Mouse (Mus musculus): ENCODE data around the gene Krt2.

The Krt2 gene

DNA sequence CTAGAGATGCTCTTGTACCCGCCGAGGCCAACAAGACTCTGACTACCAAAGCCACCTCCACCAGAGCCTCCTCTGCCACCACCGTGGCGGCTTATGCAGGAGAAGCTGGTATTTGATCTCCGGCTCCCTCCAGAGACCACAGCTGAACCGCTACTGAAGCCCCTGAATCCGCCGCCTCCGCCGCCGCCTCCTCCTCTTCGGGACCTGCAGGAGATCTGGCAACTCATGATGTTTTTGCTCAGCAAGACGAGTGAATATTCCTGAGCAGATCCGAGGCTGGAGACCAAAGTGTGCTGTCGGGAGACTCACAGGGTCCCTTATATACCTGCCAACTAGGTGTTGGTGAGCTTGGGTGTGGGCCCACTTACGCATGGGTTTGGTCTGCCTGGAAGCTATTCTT lies at the start of gene Krt2:
TSS of gene Krt2 (minus strand) at position 295 of the 400 bp plus-strand sequence.
- DNase-seq (ENCODE audit: low spot score in 2 of 2), result no peak

DNA sequence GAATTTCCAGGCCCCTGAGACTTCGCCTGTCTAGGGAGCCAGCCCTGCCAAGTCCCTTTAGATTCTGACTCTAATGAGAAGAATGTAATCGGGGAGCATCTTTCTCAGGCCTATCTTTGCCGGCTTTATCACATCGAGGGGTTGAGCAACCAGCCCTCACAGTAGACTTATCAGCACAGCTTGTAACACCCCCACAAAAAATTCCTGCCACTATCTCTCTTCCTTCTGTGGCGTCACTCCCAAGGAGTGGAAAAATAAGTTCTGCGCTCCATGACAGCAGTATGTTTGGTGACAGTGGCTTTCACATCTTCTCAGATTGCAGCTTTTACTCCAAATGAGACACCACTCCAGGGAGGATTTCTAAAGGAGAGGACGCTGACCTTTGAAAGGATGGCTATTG lies 48.8 kb upstream of the Krt2 start:
- no peak for DNase-seq (ENCODE audit: low spot score in 2 of 2)

DNA sequence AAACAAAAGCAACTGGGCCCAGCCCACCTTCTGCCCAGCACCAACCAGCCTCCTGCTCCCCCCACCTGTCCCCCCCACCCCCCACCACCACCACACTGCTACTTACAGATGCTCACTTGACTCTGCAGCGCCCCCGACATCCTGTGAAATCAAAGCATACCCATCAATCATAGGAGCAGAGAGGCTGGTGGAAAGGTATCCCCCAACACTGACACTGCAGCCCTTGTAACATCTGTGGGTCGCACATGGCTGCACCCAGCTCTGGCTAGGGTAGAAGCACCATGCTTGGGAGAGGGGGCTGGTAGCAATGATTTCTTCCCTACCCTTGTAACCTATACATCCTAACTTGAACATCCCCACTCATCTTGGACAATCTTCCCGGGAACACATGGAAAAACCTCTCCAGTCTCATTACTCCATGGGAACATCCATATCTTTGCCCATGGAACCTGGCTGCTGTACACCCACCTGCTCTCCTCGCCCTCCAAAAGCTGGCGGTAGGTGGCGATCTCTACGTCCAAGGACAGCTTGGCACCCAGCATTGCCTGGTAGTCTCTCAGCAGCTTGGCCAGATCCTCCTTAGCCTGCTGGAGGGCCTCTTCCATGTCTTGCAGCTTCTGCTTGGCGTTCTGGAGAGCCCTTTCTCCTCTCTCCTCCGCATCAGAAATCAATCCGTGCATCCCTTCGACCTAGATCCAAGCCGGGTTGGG lies 42.6 kb upstream of the Krt2 start:
- no peak for DNase-seq (ENCODE audit: low spot score in 2 of 2)

DNA sequence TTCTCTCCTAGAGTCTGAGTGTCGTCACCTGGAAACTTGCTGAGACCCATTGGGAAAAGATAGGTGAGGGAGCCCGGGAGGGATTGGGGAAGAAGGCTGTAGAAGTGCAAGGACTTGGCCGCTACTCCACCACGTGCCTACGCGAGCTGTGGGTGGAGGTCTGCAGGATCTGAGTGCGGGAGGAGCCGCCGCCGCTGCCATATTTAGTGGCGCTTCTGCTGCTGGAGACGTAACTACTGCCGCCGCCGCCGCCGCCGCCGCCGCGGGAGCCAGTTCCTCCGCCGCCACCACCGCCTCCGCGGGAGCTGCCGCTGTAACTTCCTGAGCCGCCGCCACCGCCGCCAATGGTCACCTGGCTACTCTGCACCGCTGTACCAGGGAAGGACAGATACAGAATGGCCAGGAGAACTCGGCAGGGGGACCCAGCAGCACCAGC lies 41.8 kb upstream of the Krt2 start:
- peak in 1 of 2 experiments; percentile 31 for DNase-seq (ENCODE audit: low spot score in 2 of 2)

DNA sequence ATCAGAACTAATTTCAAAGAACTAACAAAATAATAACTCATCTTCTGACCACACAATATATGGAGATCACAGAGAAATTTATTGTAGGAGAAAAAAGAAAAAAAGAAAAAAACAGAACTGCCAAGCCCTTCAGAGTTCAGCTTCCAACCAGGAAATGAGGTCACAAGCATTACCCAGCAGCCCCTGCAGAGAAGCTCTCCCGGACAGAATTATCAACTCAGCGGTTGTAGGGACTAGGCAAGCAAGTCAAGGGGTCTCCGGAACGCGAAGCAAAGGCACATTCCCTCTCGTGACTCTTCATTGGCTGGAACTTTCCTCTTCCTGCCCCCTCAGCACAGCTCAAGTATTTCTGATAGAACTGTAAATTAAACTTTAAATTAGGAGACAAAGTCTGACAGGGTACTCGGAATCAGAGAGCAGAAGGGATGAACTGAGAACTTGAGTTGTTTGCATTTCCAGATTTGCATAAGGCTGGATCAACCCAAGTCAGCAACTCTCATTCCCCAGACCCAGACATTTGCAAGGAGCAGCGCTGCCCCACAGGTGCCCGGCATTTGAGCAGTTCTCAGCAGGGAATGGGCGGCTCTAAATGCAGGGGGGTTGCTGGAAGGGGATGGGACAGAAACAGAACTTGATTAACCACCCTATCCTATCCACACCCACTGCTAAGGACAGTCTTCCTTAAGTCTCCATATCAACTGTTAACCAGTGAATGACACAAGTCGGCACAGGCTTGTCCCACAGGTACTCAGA lies 40.9 kb upstream of the Krt2 start:
- no peak for DNase-seq (ENCODE audit: low spot score in 2 of 2)

DNA sequence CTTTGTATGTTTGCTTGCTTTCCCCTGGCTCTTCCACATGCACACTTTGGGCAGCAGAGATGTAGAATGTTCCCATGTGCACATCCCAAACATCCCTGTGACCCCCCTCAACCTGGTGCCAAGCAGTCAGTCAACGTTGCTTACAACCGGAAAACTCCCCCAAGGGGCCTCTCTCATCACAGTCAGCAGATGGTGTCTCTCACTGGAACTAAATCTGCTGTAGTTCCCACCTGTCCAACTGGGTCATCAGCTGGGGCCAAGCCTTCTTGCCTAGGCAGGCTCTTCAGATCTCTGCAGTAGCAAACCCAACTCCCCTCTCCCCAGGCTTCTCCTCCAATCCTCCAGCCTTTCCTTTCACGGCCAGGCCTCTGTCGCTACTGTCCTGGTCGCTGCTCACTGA lies 38.7 kb upstream of the Krt2 start:
- DNase-seq (ENCODE audit: low spot score in 2 of 2), result no peak

DNA sequence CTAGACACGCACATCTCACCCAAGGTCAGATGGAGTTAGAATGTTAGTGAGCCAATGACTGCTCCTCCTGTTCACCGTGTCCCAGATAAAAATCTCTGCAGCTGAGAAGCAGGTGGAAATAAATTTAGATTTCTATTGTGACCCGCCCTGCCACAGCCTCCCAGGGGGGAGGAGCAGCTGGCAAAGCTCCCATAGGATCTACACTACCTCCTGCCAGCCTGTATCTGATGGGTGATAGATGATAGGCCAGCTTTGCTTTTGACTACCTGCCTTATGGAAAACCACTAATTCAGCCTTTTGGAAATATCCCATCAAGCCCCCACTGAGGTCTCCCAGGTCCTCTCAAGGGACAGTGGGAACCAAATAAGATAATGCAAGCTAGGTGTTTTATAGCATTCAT lies 37.8 kb upstream of the Krt2 start:
- no peak for DNase-seq (ENCODE audit: low spot score in 2 of 2)

DNA sequence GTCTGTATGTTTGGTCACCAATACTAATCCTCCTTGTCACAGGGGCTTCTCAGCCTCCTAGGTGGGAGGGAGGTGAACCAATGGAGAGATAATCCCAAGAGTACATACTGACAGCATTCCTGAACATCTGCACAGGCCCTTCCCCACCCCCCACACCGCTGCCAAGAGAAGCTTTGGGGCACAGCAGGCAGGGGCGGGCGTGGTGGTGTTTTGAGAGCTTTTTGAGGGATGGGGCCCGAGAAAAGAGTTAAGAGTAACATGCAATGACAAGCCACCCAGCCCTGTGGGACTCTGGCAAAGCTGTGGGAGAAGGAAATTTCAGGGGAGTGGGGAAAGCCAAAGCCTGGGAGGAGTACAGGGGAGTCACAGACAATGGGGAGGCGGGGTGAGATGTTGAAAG lies 36.3 kb upstream of the Krt2 start:
- DNase-seq (ENCODE audit: low spot score in 2 of 2), result no peak

DNA sequence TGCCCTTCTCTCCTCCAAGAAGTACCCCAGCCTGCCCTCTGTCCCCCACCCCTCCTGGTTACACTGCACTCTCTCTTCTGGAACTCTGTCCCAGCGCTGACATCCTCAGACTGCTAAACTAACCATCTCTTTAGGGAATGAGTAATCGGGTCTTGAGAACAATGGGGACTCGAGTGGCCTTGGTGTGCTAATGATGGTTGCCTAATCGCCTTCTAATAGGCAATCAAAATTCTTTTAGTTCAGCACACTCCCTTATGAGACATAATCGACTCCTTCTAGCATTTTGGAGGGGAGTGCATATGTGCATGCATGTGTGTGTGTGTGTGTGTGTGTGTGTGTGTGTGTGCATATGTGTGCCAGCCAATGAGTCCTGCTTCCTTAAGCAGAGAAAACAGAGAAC lies 34.6 kb upstream of the Krt2 start:
- no peak for DNase-seq (ENCODE audit: low spot score in 2 of 2)

DNA sequence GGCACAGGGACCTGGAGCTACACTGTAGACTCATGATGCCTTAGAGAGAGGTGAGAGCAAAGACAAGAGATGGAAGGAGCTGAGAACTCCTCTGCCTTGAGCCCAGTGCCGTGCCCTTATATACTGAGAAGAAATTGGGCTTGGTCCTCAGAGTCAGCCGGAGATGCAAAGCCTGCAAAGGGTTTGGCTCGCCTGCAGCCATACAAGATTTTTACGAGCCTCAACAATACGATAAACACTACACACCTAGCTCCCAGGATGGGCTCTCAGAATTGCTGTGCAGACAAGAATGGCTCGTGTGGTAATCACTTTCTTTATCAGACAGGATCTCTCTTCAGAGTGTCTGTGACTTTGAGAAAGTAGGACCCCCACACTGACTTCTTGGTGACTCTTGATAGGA lies 32.7 kb upstream of the Krt2 start, which contains the start of gene Krt1:
TSS of gene Krt1 (minus strand) at position 101 of the 400 bp plus-strand sequence.
- DNase-seq (ENCODE audit: low spot score in 2 of 2), result no peak

DNA sequence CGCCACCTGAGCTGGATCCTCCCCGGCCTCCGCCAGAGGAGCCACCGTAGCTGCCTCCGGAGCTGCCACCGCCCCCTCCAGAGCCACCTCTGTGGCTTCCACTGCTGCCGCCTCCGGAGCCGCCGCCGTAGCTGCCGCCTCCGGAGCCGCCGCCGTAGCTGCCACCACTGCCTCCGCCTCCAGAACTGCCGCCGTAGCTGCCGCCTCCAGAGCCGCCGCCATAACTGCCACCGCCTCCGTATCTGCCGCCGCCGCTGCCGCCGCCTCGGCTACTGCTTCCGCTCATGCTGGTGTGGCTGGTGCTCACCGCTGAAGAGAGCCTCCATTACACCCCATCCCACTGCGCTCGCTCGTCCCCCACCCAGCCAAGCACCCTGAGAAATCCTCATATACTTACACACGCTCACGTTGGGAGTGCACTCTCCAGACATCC lies 28.0 kb upstream of the Krt2 start:
- DNase-seq (ENCODE audit: low spot score in 2 of 2), result peak in 1 of 2 experiments; percentile 32

DNA sequence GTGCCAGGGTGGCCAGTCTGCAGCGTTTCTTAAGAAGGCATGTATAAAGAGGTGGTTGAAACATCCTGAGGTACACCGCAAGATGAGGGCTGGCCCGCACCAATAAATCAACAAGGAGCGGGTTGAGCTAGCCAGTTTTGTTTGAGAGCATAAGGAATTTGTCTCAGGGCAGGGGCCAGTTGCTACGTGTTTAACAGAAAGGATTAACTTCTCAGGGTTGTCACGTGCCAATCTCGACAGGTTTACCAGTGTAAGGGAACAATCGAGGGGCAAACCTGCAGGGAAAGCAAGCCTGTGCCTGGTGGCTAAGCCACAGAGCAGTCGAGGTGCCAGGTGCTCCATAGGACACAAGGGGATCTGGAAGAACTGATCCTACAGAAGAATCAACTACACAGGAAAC lies 25.2 kb upstream of the Krt2 start:
- DNase-seq (ENCODE audit: low spot score in 2 of 2), result no peak

DNA sequence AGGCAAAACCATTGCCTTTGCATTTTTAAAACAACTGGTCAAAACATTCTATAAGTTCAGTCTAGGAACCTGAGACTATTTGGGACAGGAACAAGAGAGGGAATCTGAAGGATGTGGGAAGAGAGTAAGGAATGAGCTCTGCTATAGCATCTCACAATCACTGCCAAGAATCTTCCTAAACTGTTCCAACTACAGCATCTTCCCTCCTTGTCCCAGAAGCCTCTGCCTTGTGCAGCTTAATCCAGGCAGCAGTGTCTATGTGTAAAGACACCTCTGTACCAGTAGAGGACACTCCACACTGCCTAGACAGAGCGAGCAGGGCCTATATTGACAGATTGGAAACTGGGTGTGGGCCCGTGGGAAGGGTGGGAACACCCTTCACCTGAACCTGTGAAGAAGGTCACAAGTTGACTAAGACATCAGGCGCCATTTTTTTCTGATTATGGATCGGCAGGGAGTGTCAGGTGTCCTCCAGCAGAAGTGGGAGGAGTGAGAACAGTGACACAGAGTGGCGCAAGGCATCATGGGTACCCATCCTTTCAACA lies 16.9 kb upstream of the Krt2 start:
- DNase-seq (ENCODE audit: low spot score in 2 of 2), result no peak

DNA sequence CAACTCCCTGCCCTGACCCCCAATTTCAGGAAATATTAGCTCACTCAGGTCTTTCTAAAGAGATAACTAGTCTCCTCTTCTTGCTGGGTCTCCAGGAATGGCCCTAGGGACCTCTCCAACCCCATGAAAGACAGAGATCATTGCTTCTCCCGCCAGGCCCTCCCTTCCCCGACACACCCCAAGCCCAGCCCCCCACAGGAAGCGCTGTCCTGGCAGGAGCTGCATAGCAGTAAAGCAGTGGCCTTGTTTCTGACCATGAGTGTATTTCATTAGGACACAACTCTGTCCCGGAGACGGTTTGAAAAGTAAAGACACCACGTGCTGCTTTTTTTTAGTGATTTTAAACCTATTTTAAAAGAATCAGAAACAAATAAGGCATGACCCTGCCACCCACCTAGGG lies 15.2 kb upstream of the Krt2 start:
- no peak for DNase-seq (ENCODE audit: low spot score in 2 of 2)

DNA sequence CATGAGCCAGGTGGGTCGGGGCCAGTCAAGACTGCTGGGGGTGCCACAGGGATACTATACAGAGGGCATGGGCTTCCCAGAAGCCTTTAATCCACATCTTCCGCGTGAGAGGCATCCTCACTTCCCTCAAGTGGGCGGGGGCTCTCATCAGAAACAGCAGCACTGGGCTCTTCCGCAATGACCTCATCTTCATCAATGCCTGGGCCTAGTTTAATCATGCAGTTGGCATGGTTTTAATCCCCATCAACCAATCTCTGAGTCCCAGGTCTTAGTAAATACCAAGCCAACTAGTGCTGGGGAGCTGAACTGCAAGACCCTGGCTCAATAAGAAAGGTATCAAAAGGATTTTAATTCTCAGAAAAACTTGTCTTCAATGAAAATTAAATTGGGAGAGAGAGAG lies 11.5 kb upstream of the Krt2 start:
- DNase-seq (ENCODE audit: low spot score in 2 of 2), result no peak

DNA sequence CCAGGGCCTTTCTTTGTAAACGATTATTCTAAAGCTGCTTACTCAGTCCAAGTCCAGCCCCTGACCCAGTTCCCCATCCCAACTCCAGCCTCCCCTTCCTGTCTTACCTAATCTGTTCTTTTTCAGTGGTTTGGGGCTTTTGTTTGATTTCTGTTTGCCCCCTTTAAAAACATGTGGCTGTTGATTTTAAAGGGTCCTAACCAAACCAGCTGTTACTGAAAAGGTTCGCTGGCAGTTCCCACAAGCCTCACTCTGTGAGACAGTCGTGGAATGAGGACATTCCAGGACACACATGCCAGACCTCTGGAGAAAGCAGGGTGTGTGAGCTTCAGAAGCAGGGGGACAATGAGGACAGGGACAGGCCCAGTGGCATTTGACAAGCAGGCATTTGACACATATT lies 3.8 kb upstream of the Krt2 start:
- no peak for DNase-seq (ENCODE audit: low spot score in 2 of 2)

DNA sequence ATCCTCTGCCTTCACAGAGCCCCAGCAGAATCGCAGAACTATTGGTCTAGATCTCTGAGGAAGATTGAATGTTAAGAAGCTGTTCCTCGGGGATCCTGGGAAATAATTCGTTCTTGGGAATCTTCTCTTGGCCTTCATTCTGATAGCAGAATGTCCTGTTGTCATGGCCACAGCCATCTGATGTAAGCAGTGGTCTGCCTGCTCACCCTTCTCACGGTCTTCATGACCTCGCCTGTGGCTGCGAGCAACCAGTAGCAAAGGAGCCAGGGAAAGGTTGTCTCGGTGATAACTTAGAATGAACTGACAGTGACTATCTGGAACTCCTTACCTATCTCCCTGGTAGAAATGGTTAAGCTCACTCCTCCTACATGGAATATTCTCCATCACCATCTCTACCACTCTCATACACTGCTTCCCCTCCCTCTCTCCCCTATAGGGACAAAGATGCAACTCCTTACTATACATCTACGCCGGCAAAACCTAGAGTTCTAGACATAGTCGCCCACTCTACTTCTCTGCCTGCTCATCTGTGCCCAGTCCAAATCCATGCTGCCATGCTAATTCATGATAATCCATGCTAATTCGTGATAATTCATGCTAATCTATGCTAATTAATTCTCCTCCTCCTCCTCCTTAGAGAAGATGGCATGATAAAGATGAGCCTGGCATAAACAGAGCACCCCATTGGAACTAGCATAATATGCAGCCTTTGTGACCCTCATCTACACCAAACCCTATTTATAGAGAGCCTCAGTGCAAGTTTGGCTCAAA lies 14.7 kb downstream of the Krt2 start:
- DNase-seq (ENCODE audit: low spot score in 2 of 2), result no peak

DNA sequence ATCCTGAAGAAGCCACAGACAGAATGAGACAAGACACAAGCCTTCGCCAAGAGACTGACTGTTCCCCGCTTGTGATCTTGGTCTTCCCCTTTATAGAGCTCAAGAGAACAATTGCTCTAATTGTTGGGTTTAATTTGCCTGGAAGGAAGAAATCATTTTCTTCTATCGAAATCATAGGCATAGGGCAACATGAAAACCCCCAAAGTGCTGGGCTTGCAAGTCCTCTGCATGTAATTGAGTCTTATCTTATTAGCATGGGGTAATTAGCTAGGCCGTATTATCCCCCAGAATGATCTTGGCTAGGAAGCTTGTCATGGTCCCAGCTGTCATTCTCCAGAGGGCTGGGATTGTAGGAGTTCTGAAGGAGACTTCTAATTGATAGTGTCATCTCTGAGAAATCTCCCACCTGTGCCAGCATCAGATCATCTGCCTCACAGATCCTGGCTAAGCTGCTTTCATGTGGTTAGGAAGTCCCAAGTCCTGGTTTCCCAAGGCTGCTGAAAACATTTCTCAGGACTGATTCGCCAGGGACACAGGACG lies 15.6 kb downstream of the Krt2 start, which contains the start of gene Krt73:
TSS of gene Krt73 (minus strand) at position 51 of the 540 bp plus-strand sequence.
- DNase-seq (ENCODE audit: low spot score in 2 of 2), result no peak

DNA sequence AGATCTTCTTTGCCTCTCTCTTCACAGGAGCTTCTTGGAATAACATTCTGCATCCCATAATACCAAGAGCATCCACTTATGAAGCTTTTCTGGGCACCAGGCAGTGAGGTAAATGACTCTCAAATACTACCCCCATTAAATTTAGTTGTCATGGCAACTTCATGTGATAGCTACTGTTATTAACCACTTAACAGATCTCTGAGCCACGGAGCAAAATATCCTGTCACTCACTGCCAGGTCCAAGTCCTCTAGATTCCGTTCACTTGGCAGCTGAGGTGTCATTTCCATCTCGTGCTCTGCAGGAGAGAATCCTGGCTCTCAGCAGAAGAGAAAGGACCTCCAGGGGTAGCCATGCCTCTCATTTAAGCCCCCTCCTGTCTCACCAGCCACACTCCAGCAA lies 27.1 kb downstream of the Krt2 start:
- DNase-seq (ENCODE audit: low spot score in 2 of 2), result no peak

DNA sequence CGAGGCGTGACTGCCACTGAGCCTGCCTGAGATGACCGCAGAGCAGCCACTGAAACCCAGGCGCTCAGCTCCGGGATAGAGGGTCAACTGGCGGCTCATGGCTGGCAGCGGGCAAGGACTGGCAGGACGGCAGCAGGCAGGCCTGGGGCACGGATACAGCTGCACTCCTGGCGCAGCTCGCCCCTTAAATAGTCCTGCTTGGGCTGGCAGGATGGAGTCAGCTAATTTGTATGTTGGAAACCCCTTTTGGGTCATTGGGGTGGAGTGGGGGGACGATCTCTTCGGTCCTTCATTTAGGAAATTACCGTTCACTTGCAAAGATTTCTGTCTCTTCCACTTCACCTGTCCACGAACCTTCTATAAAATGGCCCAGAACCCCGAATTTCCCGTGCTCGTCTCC lies 31.6 kb downstream of the Krt2 start, which contains the start of gene Krt72:
TSS of gene Krt72 (minus strand) at position 101 of the 400 bp plus-strand sequence.
- no peak for DNase-seq (ENCODE audit: low spot score in 2 of 2)

DNA sequence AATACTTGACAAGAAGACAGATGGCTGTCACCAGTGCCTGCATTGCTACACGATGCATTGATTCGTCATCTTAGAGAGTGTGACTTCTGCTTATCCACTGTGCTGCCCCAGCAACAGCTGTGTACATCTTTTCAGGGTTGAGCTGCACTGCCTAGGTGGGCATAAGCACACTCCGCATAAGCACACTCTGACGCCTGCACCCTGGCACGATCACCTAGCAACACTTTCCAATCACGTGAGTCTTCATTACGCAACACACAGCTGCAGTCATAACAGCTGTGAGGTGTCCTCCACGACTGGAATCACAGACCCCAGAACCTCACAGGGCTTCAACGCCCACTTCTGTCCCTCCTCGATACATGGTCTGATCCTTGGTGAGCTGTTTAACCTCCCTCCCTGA lies 44.5 kb downstream of the Krt2 start:
- DNase-seq (ENCODE audit: low spot score in 2 of 2), result no peak

DNA sequence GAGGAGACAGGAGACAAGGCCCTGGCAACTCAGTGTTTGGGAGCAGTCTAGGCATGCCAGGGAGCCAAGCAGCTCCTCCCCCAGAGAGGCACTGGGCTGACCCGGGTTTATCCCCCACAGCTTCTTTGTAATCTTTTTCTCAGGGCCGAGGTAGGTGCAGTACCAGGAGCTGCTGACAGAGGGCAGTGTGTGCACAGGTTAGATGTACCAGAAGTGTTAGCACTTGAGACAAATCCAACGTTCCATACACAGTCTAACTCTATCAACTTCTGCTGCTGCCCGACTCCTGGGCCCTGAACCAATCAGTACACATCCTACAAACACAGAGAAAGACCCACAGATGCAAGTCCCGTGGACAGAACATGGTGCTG lies 45.3 kb downstream of the Krt2 start:
- DNase-seq (ENCODE audit: low spot score in 2 of 2), result peak; percentile 59 to 82

Data from spleen, postnatal 10 days (tissue).